Mouse (Mus musculus) T-helper 17 cell (primary cell): ENCODE measurements around the gene Nlk.

Experiments used
- in situ Hi-C, 2 experiments: fragments of 300-600 bp; cut with MboI, MseI; formaldehyde crosslinking; loops; 1 replicate in 1 of 2; 2 replicates in 1 of 2; pipeline ENCODE4 v1.15.1; 2025; ENCODE audit warnings: high pct_unique_total_duplicates in 2 of 2

Gene Nlk

DNA sequence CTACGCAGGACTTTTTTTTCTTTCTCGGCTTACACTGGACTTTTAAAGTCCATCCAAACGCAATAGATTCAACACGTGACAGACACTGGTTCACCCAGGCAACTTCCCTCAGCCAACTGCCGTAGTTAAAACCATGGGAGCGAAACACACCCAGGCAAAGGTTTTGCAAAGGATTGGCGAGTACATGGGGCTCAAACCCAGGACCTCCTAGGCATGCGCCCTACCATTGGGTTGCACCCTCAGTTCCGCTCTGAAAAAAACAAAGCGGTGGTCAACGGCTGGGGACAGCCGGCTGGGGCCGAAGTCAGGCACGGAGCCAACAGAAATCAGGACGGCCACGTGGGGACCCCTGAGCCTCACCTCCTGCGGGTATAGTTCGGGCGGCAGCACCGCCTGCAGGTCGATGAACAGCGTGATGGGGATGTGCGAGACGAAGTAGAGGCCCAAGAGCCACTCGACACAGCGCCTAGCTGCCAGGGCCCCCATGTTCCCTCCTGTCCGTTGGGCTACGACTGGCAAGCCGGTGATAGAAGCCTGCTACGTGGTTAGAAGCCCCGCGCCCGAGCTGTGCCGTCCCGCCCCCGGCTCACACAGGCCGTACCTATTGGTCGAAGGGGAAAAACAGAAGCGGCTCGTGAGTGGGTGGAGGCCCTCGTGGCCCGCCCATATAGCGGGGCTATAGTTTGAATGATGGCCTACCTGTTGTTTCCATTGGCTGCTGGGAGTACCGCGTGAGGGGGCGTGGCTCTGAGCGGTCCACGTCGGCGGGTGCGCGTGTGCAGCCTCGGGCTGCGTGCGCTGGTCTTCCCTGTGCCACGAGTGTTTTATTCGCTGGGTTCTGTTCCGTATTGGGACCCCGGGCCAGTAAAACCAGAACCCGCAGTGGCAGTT is 146.8 kb downstream of the Nlk start, which contains the start of gene Tmem97:
Gene Tmem97 (minus strand): TSS at position 610 of the 891 bp plus-strand sequence.
- in situ Hi-C loops = no loop called here

DNA sequence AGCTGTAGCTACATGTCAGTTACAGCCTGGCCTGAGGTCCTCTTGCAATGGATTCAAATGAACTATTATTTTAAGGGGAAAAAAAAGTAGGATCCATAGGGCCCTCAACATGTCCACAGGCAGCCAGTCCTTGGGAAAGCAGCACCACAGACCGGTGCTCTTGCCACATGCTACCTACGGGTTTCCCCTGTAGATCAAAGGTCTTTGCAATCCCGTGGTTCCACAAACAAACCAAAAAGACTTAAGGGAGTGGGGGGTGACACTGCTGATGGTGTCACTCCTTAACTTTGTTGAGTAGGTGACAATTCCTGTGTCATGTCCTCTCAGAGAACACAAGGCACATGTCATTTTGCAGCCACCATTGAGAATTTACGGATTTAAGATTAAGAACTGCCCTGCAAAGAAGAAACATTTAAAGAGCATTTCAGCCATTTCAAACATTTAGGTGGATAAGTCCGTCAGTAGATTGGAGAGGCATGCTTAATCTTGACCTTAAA is 147.6 kb downstream of the Nlk start:
- in situ Hi-C loops = no loop called here

DNA sequence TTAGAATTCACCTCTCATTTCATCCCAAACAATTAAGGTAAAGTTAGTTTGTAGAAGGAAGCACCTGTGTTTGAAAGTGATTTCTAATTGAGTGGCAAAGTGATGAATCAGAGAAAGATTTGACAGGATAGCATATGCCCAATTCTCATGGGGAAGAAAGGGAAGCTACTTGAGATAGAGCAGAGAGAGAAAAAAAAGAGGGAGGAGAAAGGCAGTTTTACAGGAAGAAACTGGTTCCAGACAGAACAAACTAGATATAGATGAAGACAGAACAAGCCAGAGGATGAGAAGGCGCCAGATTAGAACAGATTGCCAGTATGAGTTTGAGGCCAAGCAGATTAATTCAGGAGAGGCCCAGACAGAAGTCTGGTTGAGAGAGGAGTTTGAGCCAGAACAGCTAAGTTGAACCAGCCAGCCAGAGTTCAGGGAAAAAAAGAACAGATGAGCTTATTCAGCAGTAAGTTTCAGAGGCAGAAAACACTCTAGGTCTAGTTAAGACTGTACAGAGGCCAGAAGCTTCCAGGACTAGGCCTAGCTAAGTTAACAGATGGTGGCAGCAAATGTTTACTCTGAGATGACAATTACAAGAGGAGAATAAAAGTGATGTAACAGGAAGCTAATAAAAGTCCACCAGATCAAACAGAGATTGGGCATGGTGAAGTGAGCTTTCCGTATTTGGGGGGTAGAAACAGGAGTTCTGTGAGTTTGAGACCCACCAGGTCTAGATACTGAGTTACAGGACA is 149.3 kb downstream of the Nlk start:
- in situ Hi-C loops = no loop called here

DNA sequence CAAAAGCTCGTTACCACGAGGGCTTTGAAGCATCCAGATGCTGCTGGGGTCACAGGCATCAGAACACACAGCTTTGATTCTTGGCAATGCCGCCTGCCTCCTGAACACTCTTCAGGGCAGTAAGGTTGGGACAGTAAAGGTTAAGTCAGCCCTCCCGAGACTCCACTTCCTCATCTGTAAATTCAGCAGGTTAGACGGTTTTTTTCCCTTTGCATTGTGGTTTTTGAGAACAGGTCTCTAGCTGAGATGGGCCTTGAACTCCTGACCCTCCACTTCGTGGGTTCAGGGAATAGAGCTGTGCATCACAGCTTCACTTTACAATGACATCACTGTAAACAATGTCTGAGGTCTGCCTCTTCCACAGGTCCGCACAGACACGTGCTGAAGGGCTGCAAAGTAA is 152.0 kb downstream of the Nlk start:
- in situ Hi-C loops = no loop called here

DNA sequence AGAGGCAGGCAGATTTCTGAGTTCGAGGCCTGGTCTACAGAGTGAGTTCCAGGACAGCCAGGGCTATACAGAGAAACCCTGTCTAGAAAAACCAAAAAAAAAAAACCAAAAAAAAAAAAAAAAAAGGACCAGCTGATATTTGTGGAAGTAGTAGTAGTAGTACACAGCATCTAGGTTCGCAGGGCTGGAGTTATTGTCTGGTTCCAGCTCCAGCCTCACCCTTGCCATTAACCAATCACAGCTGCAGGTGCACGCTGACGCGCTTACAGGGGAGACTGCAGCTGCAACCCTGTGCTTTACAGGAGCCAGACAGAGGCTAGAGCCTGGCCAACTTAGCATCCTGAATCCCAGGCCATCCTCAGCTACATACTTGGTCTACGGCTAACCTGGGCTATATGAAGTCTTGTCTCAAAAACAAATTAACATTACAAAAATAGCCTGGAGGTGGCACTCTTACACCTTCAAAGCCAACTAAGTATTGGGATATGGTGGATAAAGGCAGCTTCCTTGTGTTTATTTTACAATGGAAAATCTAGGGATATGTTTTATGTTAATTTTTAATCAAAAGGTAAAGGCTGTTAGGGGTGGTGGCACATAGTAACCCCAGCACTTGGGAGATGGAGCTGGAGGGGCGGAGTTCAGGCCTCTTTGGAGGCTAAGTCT is 152.6 kb downstream of the Nlk start:
- in situ Hi-C loops = no loop called here

DNA sequence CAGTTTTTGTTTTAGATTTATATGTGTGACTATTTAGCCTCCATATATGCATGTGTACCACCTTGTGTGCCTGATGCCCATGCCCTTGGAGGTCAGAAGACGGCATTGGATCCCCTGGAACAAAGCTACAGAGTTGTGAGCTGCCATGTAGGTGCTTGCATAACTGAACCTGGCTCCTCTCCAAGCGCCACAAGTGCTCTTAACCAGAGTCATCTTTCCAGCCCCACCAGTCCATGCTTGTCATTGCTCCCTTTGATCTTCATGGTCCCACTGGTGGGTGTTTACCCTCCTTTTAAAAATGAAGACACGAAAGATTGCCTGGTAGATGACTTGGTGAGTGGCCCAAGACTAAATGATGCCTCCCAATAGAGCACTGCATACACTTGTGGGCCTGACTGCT is 156.8 kb downstream of the Nlk start:
- in situ Hi-C loops = no loop called here

DNA sequence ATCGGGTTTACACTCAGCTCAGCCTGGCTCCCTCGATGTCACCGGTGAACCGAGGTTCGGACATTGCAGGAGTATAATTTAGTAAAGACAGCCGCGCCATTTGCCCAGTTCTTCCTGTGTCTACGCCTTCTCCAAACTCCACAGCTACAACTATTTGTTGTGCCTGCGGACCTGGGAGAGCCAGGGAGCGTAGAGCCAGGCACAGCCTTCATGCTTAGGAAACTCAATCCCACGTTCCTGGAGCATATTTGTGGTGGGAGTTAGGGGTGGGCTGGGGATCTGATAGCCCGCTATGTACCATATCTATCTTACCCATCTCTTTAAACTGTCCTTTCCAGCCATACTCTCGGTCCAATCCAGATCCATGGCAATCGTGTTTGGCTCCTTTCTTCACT is 160.5 kb downstream of the Nlk start:
- in situ Hi-C loops = loop anchor here (10.0 kb wide), 2 partner anchors 1042 to 1548 kb away; partner anchors contain the start of genes Atad5 (in 1 of the 2), Crlf3 (in 1 of the 2) and Git1 (in 1 of the 2)

DNA sequence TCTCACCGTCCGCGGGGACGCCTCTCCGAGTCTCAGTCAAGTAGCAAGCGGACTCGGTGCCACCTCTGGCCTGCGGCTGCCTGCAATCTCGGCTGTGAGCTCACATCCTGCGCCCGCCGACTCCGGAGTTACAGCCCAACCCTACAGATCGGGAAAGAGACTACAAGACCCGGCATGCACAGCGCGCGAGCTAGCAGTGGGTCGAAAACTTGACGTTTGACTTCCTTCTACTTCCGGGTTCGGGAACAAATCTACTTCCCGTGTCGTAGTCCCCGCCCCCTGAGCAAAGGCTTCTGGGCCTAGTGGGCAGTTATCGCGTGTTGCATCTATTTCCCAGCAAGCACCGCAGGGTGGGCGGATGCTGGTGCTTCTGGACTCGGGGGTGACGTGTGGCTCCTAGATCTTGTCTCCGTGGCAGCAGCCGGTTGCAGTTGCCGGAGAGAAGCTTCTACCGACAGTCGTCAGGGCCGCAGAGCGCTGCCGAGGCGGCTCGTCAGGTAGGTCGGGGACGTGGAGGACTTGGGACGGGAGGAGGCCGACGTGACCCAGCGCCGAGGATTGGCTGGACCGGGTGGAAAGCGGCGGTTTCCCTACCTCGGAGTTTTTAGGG is 161.0 kb downstream of the Nlk start, which contains the start of the genes Tnfaip1 and Ift20:
Gene Tnfaip1 (minus strand): TSS at position 253 of the 610 bp plus-strand sequence.
Gene Ift20 (plus strand): TSS at position 282 of the 610 bp plus-strand sequence.
- in situ Hi-C loops = loop anchor here (10.0 kb wide), 2 partner anchors 1041 to 1549 kb away; partner anchors contain the start of genes Atad5 (in 1 of the 2), Crlf3 (in 1 of the 2) and Git1 (in 1 of the 2)

DNA sequence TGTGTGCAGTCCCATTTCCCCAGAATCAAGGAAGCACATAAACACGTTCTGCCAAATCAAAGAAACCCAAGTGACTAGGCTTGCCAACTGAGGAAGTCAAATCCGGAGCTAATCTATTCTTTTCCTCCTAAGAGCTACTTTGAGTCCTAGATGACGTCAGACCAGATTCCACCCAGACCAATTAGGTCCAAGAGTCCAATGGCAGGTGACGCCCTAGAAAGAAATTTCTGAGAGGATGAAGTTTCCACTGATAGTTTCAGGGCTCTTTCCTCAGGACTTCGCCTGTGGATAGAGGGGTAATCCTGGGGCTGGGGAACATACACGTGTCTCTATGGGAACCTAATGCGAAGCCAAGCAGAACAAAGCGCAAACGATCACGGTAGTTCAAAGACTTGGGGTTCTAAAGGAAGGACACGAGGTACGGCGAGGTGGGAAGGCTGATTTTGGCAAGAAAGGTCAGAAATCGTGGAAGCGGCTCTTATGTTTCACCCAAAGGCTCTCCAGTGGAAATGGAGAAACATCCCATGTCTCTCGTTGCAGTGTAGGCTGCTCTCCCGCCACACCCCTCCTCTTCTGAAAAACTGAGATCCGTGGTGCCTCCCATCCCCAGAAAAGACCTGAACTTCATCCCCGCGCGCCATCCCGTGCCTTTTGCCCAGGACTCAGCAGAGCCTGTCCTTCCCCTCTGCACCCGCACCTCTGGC is 161.6 kb downstream of the Nlk start:
- in situ Hi-C loops = loop anchor here (10.0 kb wide), 2 partner anchors 1041 to 1549 kb away; partner anchors contain the start of genes Atad5 (in 1 of the 2), Crlf3 (in 1 of the 2) and Git1 (in 1 of the 2)

DNA sequence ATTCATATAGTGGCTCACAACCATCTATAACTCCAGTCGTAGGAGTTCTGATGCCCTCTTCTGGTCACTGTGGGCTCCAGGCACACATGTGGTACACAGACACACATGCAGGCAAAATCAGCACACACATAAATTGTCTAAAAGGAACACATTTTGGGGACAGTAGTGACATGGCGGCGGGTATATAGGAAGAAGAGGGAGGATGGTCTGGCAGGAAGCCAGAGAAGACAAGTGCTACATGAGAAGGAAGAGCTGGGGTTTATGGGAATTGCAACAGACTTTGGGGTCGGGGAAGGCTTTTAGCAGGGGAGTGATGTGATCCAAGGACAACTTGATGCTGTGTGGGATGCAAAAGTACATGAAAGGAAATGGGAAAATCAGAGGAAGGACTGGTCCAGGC is 162.7 kb downstream of the Nlk start:
- in situ Hi-C loops = loop anchor here (10.0 kb wide), 2 partner anchors 1040 to 1550 kb away; partner anchors contain the start of genes Atad5 (in 1 of the 2), Crlf3 (in 1 of the 2) and Git1 (in 1 of the 2)

DNA sequence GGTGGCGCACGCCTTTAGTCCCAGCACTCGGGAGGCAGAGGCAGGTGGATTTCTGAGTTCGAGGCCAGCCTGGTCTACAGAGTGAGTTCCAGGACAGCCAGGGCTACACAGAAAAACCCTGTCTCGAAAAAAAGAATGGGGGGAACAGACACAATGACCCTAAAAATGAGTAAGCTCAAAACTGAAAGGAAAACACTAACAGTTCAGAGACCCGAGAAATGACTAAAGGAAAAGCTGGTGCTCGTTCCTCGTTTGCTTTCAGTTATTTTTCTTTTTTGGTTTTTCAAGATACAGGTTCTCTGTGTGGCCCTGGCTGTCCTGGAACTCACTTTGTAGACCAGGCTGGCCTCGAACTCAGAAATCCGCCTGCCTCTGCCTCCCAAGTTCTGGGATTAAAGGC is 165.7 kb downstream of the Nlk start:
- in situ Hi-C loops = loop anchor here (10.0 kb wide), 2 partner anchors 1037 to 1553 kb away; partner anchors contain the start of genes Atad5 (in 1 of the 2), Crlf3 (in 1 of the 2) and Git1 (in 1 of the 2)

DNA sequence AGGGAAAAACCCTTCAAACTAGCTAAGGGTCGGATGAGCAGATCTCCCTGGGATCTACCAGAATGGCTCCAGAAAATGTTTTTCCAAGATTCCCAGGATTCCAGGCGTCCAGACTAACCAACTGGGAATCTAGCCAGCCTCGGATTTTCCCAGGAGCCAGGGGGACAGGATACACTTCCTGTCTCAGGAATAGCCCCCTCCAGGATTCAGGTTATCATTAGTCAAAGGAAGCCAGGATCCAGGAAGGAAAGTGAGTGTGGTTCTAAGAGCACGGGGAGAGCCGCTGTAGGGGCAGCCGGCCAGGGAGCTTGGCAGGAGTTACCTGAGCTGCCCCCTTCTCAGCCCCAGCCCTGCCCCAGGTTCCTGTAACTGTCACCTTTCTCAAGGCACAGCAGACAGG is 166.1 kb downstream of the Nlk start:
- in situ Hi-C loops = loop anchor here (10.0 kb wide), 2 partner anchors 1036 to 1554 kb away; partner anchors contain the start of genes Atad5 (in 1 of the 2), Crlf3 (in 1 of the 2) and Git1 (in 1 of the 2)

DNA sequence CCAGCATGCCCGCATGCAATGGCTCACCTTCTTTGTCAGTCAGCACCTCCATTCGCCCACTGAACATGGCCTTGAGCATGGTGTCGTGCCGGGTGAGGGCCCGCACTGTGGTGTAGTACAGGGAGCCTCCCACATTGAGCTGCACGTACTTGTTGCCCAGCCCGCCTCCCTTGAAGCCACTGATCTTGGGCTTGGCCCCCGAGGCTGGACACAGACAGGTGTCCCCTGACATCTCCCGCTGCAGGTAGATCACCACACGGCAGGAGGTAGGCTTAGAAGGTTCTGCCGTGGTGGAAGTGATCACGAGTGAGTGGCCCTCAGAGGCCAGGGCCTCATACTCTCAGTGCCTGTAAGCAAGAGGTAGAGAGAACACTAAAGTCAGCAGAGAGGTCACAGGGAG is 167.2 kb downstream of the Nlk start:
- in situ Hi-C loops = loop anchor here (10.0 kb wide), 2 partner anchors 1035 to 1555 kb away; partner anchors contain the start of genes Atad5 (in 1 of the 2), Crlf3 (in 1 of the 2) and Git1 (in 1 of the 2)

DNA sequence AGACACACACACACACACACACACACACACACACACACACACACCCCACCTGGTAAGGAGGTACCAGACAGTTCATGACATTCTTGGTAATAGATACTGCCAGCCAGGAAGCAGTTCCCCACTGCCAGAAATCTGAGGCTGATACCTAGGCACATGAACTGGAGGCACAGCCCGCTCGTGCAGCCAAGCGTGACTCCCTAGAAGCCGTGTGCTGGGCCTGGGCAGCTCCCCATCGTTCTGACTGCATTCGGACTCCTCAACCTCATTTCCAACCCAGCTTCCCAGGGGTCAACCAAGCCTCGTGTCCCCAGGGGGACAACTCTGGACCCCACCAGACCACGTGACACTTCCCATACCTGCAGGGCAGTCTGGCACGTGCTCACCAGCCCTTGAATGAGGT is 168.5 kb downstream of the Nlk start:
- in situ Hi-C loops = no loop called here

DNA sequence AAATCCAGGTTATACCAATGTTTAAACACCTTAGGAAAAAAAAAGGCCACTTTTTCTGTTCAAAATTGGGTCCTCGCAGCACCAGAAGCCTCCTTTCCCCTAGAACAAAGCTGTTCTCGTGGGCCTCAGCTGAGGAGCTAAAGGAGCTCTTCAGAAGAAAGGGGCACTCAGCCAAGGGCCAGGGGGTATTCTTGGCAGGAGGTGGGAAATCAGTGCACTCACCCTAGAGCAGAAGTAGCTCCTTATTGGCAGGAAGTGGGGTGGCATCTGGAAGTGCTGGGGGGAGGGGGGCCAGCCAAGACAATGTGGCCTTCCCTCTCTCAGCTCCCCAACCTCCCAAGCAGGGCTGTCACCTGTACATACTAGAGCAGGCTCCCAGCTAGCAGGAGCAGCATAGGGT is 172.3 kb downstream of the Nlk start:
- in situ Hi-C loops = no loop called here

DNA sequence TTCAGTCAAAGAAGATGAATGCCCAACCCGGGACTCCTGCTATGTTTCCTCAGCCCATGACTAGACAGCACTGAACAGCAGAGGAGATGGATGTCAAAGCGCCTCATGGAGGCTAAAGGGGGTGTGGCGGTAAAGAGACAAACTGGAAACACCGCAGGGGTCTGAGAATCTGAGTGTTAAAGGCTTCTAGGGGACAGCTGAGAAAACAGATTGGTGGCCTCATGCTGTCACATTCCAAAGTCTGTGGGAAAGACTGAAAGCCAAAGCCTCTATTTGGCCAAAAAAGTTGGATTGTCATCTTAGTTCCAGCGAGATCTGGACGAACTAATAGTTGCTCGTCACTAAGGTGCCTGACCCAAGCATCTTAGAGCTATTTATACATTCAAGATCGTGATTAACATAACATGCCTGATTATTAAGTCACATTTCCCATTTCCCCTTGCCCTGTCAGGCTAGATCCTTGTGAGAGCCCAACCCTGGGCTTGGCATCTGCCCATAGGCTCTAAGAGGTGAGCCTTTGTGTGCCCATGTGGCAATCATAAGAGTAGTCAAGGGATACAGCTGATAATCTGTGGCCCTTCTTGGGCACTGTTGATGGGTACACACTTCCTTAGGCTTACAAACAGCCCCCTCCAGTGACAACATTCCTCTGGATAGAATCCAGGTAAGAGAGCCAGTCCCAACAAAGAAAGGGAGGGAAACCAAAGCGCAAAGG is 173.8 kb downstream of the Nlk start:
- in situ Hi-C loops = no loop called here

DNA sequence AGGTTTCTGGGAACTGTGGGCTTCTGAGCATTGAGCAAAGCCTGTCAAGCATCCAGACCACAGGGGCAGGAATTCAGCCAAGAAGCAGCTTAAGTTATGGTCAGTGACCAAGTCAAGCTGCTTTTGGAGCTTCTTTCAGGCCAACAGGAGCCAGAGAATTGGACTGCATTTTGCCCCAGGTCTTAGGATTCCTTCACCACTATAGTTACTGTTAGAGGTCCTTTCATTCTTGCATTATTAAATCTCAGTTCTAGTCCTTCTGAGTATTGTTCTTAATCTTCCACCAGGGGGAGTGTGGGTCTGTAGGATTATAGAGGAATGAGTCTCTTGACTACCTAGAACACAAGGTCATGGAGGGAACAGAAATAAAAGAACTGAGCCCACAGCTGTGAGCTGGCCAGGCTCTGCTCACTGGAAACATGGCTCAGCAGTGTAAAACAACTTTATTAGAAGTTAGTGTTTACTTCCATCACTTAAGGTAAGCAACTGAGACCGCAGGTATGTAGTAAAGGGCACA is 174.6 kb downstream of the Nlk start:
- in situ Hi-C loops = no loop called here

DNA sequence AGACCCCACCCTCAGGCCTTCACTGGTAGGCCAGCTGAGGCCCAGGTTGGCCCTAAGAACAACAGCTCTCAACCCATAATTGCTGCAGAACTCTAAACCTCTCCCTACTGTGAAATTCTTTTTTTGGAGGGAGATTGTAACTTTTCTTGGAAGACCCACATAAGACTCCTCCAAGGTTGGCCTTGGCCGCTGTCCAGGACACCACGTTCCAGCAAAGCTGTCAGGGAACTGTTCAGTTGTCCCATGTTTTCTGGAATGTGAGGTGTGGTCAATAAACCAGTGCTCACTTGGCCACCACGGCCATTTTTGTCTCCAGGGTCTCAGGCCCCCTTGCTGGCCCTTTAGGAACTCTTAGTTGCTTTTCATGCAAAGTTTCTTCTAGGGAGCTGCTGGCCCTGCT is 175.3 kb downstream of the Nlk start:
- in situ Hi-C loops = no loop called here

DNA sequence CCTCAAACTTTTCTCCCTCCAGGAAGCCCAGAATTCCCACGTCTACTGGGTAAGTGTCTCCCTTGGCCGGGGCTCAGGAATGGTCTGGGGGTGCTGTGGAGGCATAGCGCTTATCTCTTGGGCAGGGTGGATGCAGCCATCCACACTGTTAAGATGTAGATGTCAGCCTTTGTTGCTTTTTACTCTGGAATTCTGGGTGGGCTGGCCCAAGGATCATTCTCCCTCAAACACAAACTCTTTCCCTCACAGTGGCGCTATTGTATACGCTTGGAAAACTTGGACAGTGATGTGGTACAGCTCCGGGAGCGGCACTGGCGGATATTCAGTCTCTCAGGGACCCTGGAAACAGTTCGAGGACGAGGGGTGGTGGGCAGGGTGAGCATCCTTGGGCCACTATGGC is 178.2 kb downstream of the Nlk start:
- in situ Hi-C loops = no loop called here
